Mouse (Mus musculus) heart, adult 8-10 months (tissue): ENCODE measurements at regions not wholly inside any gene's neighbourhood (a gene's known extent, or its start where the extent isn't known, plus 50 kb on each side); places are given as distances from the start of the nearest gene placed in this dataset.
A peak's percentile ranks its signal among the peaks of the same experiment; 100 is the strongest.

ENCODE experiments used
- DNase-seq: peaks from one replicate; pipeline ENCODE4 v3.0.0; 2022; ENCODE audit warnings: low spot score

- DNase-seq = no peak
Measured at GRCm38 (mm10) chr8:116837991-116838390, 83.3 kb downstream of the Cmc2 start.

- peak; percentile 85 for DNase-seq
Measured at GRCm38 (mm10) chr8:116832181-116832580, 89.1 kb downstream of the Cmc2 start.

- no peak for DNase-seq
Measured at GRCm38 (mm10) chr8:116829631-116830030, 91.6 kb downstream of the Cmc2 start.

GRCm38 (mm10) chr8:116828220-116828619, 93.0 kb downstream of the Cmc2 start:
- no peak for DNase-seq

- no peak for DNase-seq
Measured at GRCm38 (mm10) chr8:116827141-116827540, 94.1 kb downstream of the Cmc2 start.

- DNase-seq = peak; percentile 69
Measured at GRCm38 (mm10) chr8:116814118-116814851, 81.5 kb upstream of the Cdyl2 start.

GRCm38 (mm10) chr8:116801313-116801712, 68.5 kb upstream of the Cdyl2 start:
- DNase-seq = no peak

- DNase-seq = no peak
Measured at GRCm38 (mm10) chr8:116800636-116801035, 67.8 kb upstream of the Cdyl2 start.

- DNase-seq = no peak
Measured at GRCm38 (mm10) chr8:116798981-116799380, 66.2 kb upstream of the Cdyl2 start.

- no peak for DNase-seq
Measured at GRCm38 (mm10) chr8:116795713-116796112, 62.9 kb upstream of the Cdyl2 start.

- no peak for DNase-seq
Measured at GRCm38 (mm10) chr8:116793107-116793506, 60.3 kb upstream of the Cdyl2 start.

GRCm38 (mm10) chr8:116790294-116790693, 57.5 kb upstream of the Cdyl2 start:
- DNase-seq = no peak
